Comparison of ENCODE assay signal across 8 mouse cellular contexts in the genomic region with DNA sequence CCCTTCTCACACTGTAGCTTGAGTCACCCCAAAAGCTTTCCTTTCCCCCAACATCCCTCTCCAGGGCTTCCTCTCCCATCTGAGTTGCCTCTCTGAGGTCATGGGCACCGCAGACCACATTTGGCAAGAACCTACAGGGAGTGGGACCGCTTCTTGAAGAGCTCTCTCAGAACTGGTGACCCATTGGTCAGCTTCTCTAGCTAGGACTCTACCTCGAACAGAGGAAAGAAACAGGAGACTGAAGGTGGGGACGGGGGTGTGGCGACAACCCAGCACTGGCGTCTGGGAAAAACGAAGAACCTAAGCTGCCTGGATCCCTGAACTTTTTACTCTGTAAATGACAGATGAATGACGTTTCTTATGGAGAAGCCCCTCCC. TPM values are rescaled to one million over a fixed set of nuclear protein-coding genes. Genes with fewer than 3 reads are reported as not detected.
DNase-seq lines count a peak whose midpoint lies in the region; ATAC-seq and TF ChIP-seq lines count a peak whose summit lies in the region.

No protein-coding gene starts in this region.

- no peaks in the 10 kb centered on the region for H3K27me3 ChIP-seq in heart, embryonic 15.5 days
- no peaks in the 10 kb centered on the region for H3K27me3 ChIP-seq in hindbrain, embryonic 16.5 days (replicated peaks; ENCODE audit: control insufficient read depth, insufficient read depth, low read length)
- H3K27me3 ChIP-seq in midbrain, embryonic 15.5 days (replicated peaks), result no peaks in the 10 kb centered on the region

- H3K4me2 ChIP-seq in heart, embryonic 15.5 days, result peak overlapping the region; percentile 72
- peak overlapping the region; percentile 52 for H3K4me2 ChIP-seq in hindbrain, embryonic 16.5 days (ENCODE audit: low read length)
- H3K4me2 ChIP-seq in midbrain, embryonic 15.5 days, result peak overlapping the region; percentile 48

- no peaks in the 10 kb centered on the region for H3K36me3 ChIP-seq in heart, embryonic 15.5 days
- no peaks in the 10 kb centered on the region for H3K36me3 ChIP-seq in hindbrain, embryonic 16.5 days (ENCODE audit: control insufficient read depth, insufficient read depth, low read length)
- H3K36me3 ChIP-seq in midbrain, embryonic 15.5 days (replicated peaks), result no peaks in the 10 kb centered on the region

- no peak for TF ChIP-seq POLR2A in bone marrow, adult 2 months (IDR thresholded peaks at IDR 0.05; ENCODE audit: borderline replicate concordance, control insufficient read depth, low read depth, low read length)

- H3K4me1 ChIP-seq in heart, embryonic 15.5 days (replicated peaks), result peaks cover 20% of the 10 kb centered on the region
- H3K4me1 ChIP-seq in bone marrow, adult 2 months (ENCODE audit: control insufficient read depth, insufficient read depth, low read length), result peaks cover 2% of the 10 kb centered on the region
- peaks cover 5% of the 10 kb centered on the region for H3K4me1 ChIP-seq in hindbrain, embryonic 16.5 days (ENCODE audit: control insufficient read depth, insufficient read depth, low read depth, low read length)
- H3K4me1 ChIP-seq in midbrain, embryonic 15.5 days, result peaks cover 11% of the 10 kb centered on the region

- peak overlapping the region; percentile 43 for H3K4me3 ChIP-seq in heart, embryonic 15.5 days
- H3K4me3 ChIP-seq in bone marrow, adult 2 months (replicated peaks; ENCODE audit: control insufficient read depth, low read depth, low read length), result no peak overlapping the region
- no peak overlapping the region for H3K4me3 ChIP-seq in hindbrain, embryonic 16.5 days (ENCODE audit: low read length)
- H3K4me3 ChIP-seq in midbrain, embryonic 15.5 days, result no peak overlapping the region

- intact Hi-C loops in heart, postnatal 25 days (cut with DNase I), result loop anchor here (1.0 to 5.0 kb wide), 4 partner anchors 17 to 58 kb away; a partner anchor contains a TSS

- H3K9me3 ChIP-seq in heart, embryonic 15.5 days (replicated peaks), result no peaks in the 10 kb centered on the region
- H3K9me3 ChIP-seq in hindbrain, embryonic 16.5 days (ENCODE audit: control insufficient read depth, low read length), result no peaks in the 10 kb centered on the region
- H3K9me3 ChIP-seq in midbrain, embryonic 15.5 days, result no peaks in the 10 kb centered on the region

- no peak for DNase-seq in heart, postnatal 25 days (ENCODE audit: low spot score)
- no peak for DNase-seq in adipocyte (ENCODE audit: low spot score)
- no peak for DNase-seq in cerebellum, adult 9-11 months
- no peak for DNase-seq in spleen, postnatal 10 days (ENCODE audit: low spot score in 2 of 2)

- H3K9ac ChIP-seq in heart, embryonic 15.5 days, result 0 out of 2 replicates have a peak overlapping the region, but pooled peaks have one; percentile 6
- peak overlapping the region; percentile 48 for H3K9ac ChIP-seq in hindbrain, embryonic 16.5 days (ENCODE audit: low read depth, low read length)
- no peak overlapping the region for H3K9ac ChIP-seq in midbrain, embryonic 15.5 days

- WGBS in heart, embryonic 15.5 days, result 10% methylated on average over 8 of the region's 8 CpGs
- 6% methylated on average over 8 of the region's 8 CpGs for WGBS in bone marrow, adult 2 months
- 16% methylated on average over 8 of the region's 8 CpGs for whole genome bisulfite sequencing in hindbrain, embryonic 16.5 days
- WGBS in midbrain, embryonic 15.5 days, result 25% methylated on average over 8 of the region's 8 CpGs

- H3K27ac ChIP-seq in heart, embryonic 15.5 days, result peak overlapping the region; percentile 91
- peak overlapping the region; percentile 67 for H3K27ac ChIP-seq in bone marrow, adult 2 months (ENCODE audit: control insufficient read depth, insufficient read depth, low read depth, low read length, poor library complexity)
- no peak overlapping the region for H3K27ac ChIP-seq in hindbrain, embryonic 16.5 days (ENCODE audit: low read depth, low read length)
- no peak overlapping the region for H3K27ac ChIP-seq in midbrain, embryonic 15.5 days

- TF ChIP-seq CTCF in bone marrow, adult 2 months (IDR thresholded peaks at IDR 0.05; ENCODE audit: control insufficient read depth, insufficient read depth, low read length), result no peak

- 0 out of 2 replicates have a peak, but pooled peaks have one; percentile 3 for ATAC-seq in heart, embryonic 15.5 days (replicated peaks; ENCODE audit: insufficient number of reproducible peaks, insufficient read depth, low FRiP score, low read depth)
- no peak for ATAC-seq in hindbrain, embryonic 16.5 days
- ATAC-seq in midbrain, embryonic 15.5 days (replicated peaks), result no peak

RNA-seq across cellular contexts. Expression of a gene that starts 51.8 kb away (rescaled TPM):
- 60.6 and 69.0 TPM in 2 replicates for polyA plus RNA-seq in heart, embryonic 15.5 days (2015; fragmentation: Nextera tagmentation; extraction: Ambion mirVana)
- 10 to 100 TPM in 1 of 2 experiments, 1 to 10 TPM in 1; 8.8 to 10.5 TPM for total RNA-seq in heart, postnatal 25 days (2021)
- polyA plus RNA-seq in bone marrow, adult 2 months (2011; ENCODE audit: insufficient read depth, insufficient read length, low replicate concordance, missing spikeins), result 20.9 and 27.8 TPM in 2 replicates
- 121 and 122 TPM in 2 replicates for polyA plus RNA-seq in hindbrain, embryonic 16.5 days (2015; fragmentation: Nextera tagmentation; extraction: Ambion mirVana)
- 120 and 121 TPM in 2 replicates for polyA plus RNA-seq in midbrain, embryonic 15.5 days (2015; fragmentation: Nextera tagmentation; extraction: Ambion mirVana)

RNA-seq across cellular contexts. Expression of a gene that starts 58.2 kb away (rescaled TPM):
- polyA plus RNA-seq in heart, embryonic 15.5 days (2015; fragmentation: Nextera tagmentation; extraction: Ambion mirVana), result 0.82 and 1.5 TPM in 2 replicates
- 1 to 10 TPM; 6.5 to 8.8 TPM for total RNA-seq in heart, postnatal 25 days (2021)
- polyA plus RNA-seq in bone marrow, adult 2 months (2011; ENCODE audit: insufficient read depth, insufficient read length, low replicate concordance, missing spikeins), result 5.5 and 5.9 TPM in 2 replicates
- polyA plus RNA-seq in hindbrain, embryonic 16.5 days (2015; fragmentation: Nextera tagmentation; extraction: Ambion mirVana), result 1.1 TPM in 2 replicates
- polyA plus RNA-seq in midbrain, embryonic 15.5 days (2015; fragmentation: Nextera tagmentation; extraction: Ambion mirVana), result 0.56 and 0.68 TPM in 2 replicates

Comparison
In these comparisons a context has a peak if more than half of its experiments do, and no peak if none do; other contexts are left out.
1. H3K27ac ChIP-seq: peak in heart, embryonic 15.5 days (single experiment) and bone marrow, adult 2 months (single experiment); none in hindbrain, embryonic 16.5 days (single experiment) and midbrain, embryonic 15.5 days (single experiment).
2. Peak in every context shown above with its lines, with median percentiles within 50 percentile points of each other: H3K4me2 ChIP-seq.